Mouse (Mus musculus) cortical plate, adult 2 months (tissue): ENCODE data around the gene Tmem98.

Source experiments
- CTCF ChIP-seq: fragments of 200-500 bp; IDR thresholded peaks from 2 replicates; pipeline ENCODE4 v1.5.1; 2011; ENCODE audit warnings: mild to moderate bottlenecking, control low read depth, low read length; ENCODE audit not compliant: insufficient read depth; ENCODE audit errors: extremely low read depth
- POLR2A ChIP-seq: fragments of 200-500 bp; IDR thresholded peaks from 2 replicates; pipeline ENCODE4 v1.6.1; 2011; ENCODE audit warnings: mild to moderate bottlenecking, low read length, control low read depth; ENCODE audit not compliant: insufficient read depth; ENCODE audit errors: extremely low read depth

GRCm38 (mm10) chr11:80821296-80821695, 11.3 kb downstream of the Tmem98 start:
- TF ChIP-seq CTCF (peak; percentile 64), POLR2A (no peak)
